In genomic region chrX:13846653-13847501, GRCm38 (mm10) we compare ENCODE assay signal across 9 mouse cellular contexts. TPM values are rescaled to one million over a fixed set of nuclear protein-coding genes. Genes with fewer than 3 reads are reported as not detected.
DNase-seq lines count a peak whose midpoint lies in the region; ATAC-seq and TF ChIP-seq lines count a peak whose summit lies in the region.
"Had no signal": no experiment of that assay in that cellular context is flagged by ENCODE, and none has a peak within 500 bp of the region (broad histone marks: within the 10 kb centered on the region; RNA-seq: fewer than 3 reads in every experiment).

No protein-coding gene starts in this region.

- TF ChIP-seq POLR2A in brain, embryonic 14.5 days (IDR thresholded peaks at IDR 0.05; ENCODE audit: borderline replicate concordance, extremely low read depth, insufficient read depth, insufficient read length, poor library complexity, severe bottlenecking) = peak; percentile 68; the same call in 1 of the 2 replicates

- H3ac ChIP-seq in C2C12 (ENCODE audit: control insufficient read depth, insufficient read length, low read depth) = peak overlapping the region; percentile 93

- H3K27me3 ChIP-seq in C2C12 (ENCODE audit: control insufficient read depth, insufficient read depth, insufficient read length) = no peaks in the 10 kb centered on the region
- H3K27me3 ChIP-seq in heart, embryonic 10.5 days (ENCODE audit: insufficient read depth, poor library complexity, severe bottlenecking) = no peaks in the 10 kb centered on the region
- no peaks in the 10 kb centered on the region for H3K27me3 ChIP-seq in kidney, embryonic 15.5 days

- peaks cover 35% of the 10 kb centered on the region for H3K79me2 ChIP-seq in C2C12 (ENCODE audit: control insufficient read depth, insufficient read depth)

- peak; percentile 98 for DNase-seq in brain, embryonic 14.5 days (ENCODE audit: low read depth)
- peak; percentile 90 for DNase-seq in heart, embryonic 10.5 days (ENCODE audit: low spot score)
- peak; percentile 89 for DNase-seq in liver
- DNase-seq in monocyte, adult 2 months (ENCODE audit: low read depth in 1 of 2, low spot score in 2 of 2) = peak; percentile 53 to 78
- DNase-seq in spleen, postnatal 14 days (ENCODE audit: low spot score in 2 of 2) = peak; percentile 58 to 65

- H3K9me3 ChIP-seq in heart, embryonic 10.5 days = no peaks in the 10 kb centered on the region
- H3K9me3 ChIP-seq in kidney, embryonic 15.5 days (replicated peaks) = no peaks in the 10 kb centered on the region

- H3K36me3 ChIP-seq in C2C12 (ENCODE audit: control insufficient read depth, insufficient read depth) = no peaks in the 10 kb centered on the region
- H3K36me3 ChIP-seq in heart, embryonic 10.5 days = no peaks in the 10 kb centered on the region
- H3K36me3 ChIP-seq in kidney, embryonic 15.5 days = no peaks in the 10 kb centered on the region
- H3K36me3 ChIP-seq: G1E had no signal

- peaks cover 10% of the 10 kb centered on the region for H3K79me3 ChIP-seq in C2C12 (ENCODE audit: low read depth)

- 13% methylated on average over 59 of the region's 59 CpGs for WGBS in heart, embryonic 10.5 days
- WGBS in kidney, embryonic 15.5 days = 24% methylated on average over 52 of the region's 59 CpGs

- peak overlapping the region; percentile 40 for H3K4me3 ChIP-seq in C2C12 (ENCODE audit: insufficient read depth, poor library complexity, severe bottlenecking)
- H3K4me3 ChIP-seq in heart, embryonic 10.5 days = peak overlapping the region; percentile 66
- peak overlapping the region; percentile 61 for H3K4me3 ChIP-seq in kidney, embryonic 15.5 days (replicated peaks)

- peak overlapping the region; percentile 59 for H3K4me2 ChIP-seq in kidney, embryonic 15.5 days

- H3K27ac ChIP-seq in heart, embryonic 10.5 days = peak overlapping the region; percentile 90
- peak overlapping the region; percentile 88 for H3K27ac ChIP-seq in kidney, embryonic 15.5 days

- H3K9ac ChIP-seq in kidney, embryonic 15.5 days = peak overlapping the region; percentile 72

- ATAC-seq in erythroblast, adult 5-6 weeks (replicated peaks; ENCODE audit: low FRiP score, poor library complexity, severe bottlenecking) = peak; percentile 87
- peak; percentile 91 for ATAC-seq in kidney, embryonic 15.5 days (replicated peaks; ENCODE audit: low FRiP score)

- no peaks in the 10 kb centered on the region for H3K4me1 ChIP-seq in heart, embryonic 10.5 days
- H3K4me1 ChIP-seq in kidney, embryonic 15.5 days = no peaks in the 10 kb centered on the region

- TF ChIP-seq CTCF in C2C12 (IDR thresholded peaks at IDR 0.05; ENCODE audit: control insufficient read depth, insufficient read depth, insufficient read length) = no peak
- peak; percentile 33; the same call in 1 of the 2 replicates for TF ChIP-seq CTCF in brain, embryonic 14.5 days (IDR thresholded peaks at IDR 0.05; ENCODE audit: borderline replicate concordance, extremely low read depth, insufficient read depth, insufficient read length)

TF ChIP-seq in C2C12, 6 proteins besides CTCF, POLR2A, EP300 and RAD21:
- TF ChIP-seq CEBPB (IDR thresholded peaks at IDR 0.05; ENCODE audit: low read depth) (peak; percentile 36), FOSL1 (IDR thresholded peaks at IDR 0.05; ENCODE audit: insufficient read depth, low read length, poor library complexity, severe bottlenecking) (no peak), USF1 (IDR thresholded peaks at IDR 0.05; ENCODE audit: low read depth) (no peak), MAX (IDR thresholded peaks at IDR 0.05) (no peak)
TF ChIP-seq in C2C12: peak in this region for 1.

RNA-seq across cellular contexts. Expression of gene Cask, which starts 4.3 kb away (rescaled TPM):
- 9.2 TPM for polyA plus RNA-seq in C2C12 (2012; fragmentation: generic; extraction: Trizol)
- 47.3 and 68.8 TPM in 2 replicates for polyA plus RNA-seq in brain, embryonic 14.5 days (2012; rRNA removed)
- total RNA-seq in erythroblast, adult 5-6 weeks (2015; ENCODE audit: low replicate concordance) = 5.4 and 25.0 TPM in 2 replicates
- total RNA-seq in erythroblast, adult 5-6 weeks (2017; ENCODE audit: low replicate concordance) = 4.1 and 4.3 TPM in 2 replicates
- polyA plus RNA-seq in heart, embryonic 10.5 days (2016; fragmentation: Nextera tagmentation; extraction: Ambion mirVana) = 5.9 and 6.4 TPM in 2 replicates
- 15.6 and 17.4 TPM in 2 replicates for polyA plus RNA-seq in kidney, embryonic 15.5 days (2015; fragmentation: Nextera tagmentation; extraction: Ambion mirVana)
- polyA plus RNA-seq: G1E had no signal

Comparison
In these comparisons a context has a peak if more than half of its experiments do, and no peak if none do; other contexts are left out.
1. Peak in every context shown above with its lines: DNase-seq, ATAC-seq, H3K4me3 ChIP-seq and H3K27ac ChIP-seq.